Comparison of ENCODE assay signal across 8 mouse cellular contexts in genomic region chr5:110449294-110449693, GRCm38 (mm10). TPM values are rescaled to one million over a fixed set of nuclear protein-coding genes. Genes with fewer than 3 reads are reported as not detected.
DNase-seq lines count a peak whose midpoint lies in the region; ATAC-seq lines count a peak whose summit lies in the region.

No protein-coding gene starts in this region.

- H3K9me3 ChIP-seq in neural tube, embryonic 11.5 days (ENCODE audit: control insufficient read depth, low read length) = no peaks in the 10 kb centered on the region
- H3K9me3 ChIP-seq in heart, embryonic 10.5 days = no peaks in the 10 kb centered on the region
- H3K9me3 ChIP-seq in limb, embryonic 12.5 days = no peaks in the 10 kb centered on the region
- no peaks in the 10 kb centered on the region for H3K9me3 ChIP-seq in neural tube, embryonic 12.5 days

- H3K4me3 ChIP-seq in neural tube, embryonic 11.5 days (ENCODE audit: low read depth, low read length) = peak overlapping the region; percentile 79
- H3K4me3 ChIP-seq in heart, embryonic 10.5 days = peak overlapping the region; percentile 99
- H3K4me3 ChIP-seq in limb, embryonic 12.5 days (replicated peaks) = peak overlapping the region; percentile 95
- H3K4me3 ChIP-seq in neural tube, embryonic 12.5 days = peak overlapping the region; percentile 97

- peaks cover 11% of the 10 kb centered on the region for H3K4me1 ChIP-seq in neural tube, embryonic 11.5 days (ENCODE audit: control insufficient read depth, insufficient read depth, low read length)
- peaks cover 31% of the 10 kb centered on the region for H3K4me1 ChIP-seq in heart, embryonic 10.5 days
- peaks cover 22% of the 10 kb centered on the region for H3K4me1 ChIP-seq in limb, embryonic 12.5 days (replicated peaks)
- H3K4me1 ChIP-seq in neural tube, embryonic 12.5 days = peaks cover 26% of the 10 kb centered on the region

- no peaks in the 10 kb centered on the region for H3K27me3 ChIP-seq in neural tube, embryonic 11.5 days (ENCODE audit: control insufficient read depth, insufficient read depth, low read length)
- H3K27me3 ChIP-seq in heart, embryonic 10.5 days (ENCODE audit: insufficient read depth, poor library complexity, severe bottlenecking) = no peaks in the 10 kb centered on the region; the same call in 1 of the 2 replicates
- H3K27me3 ChIP-seq in limb, embryonic 12.5 days = peaks cover 6% of the 10 kb centered on the region; the same call in 1 of the 2 replicates
- no peaks in the 10 kb centered on the region for H3K27me3 ChIP-seq in neural tube, embryonic 12.5 days (replicated peaks)

- 63% methylated on average over 6 of the region's 6 CpGs for WGBS in neural tube, embryonic 11.5 days
- 47% methylated on average over 6 of the region's 6 CpGs for WGBS in heart, embryonic 10.5 days
- 51% methylated on average over 6 of the region's 6 CpGs for WGBS in limb, embryonic 12.5 days
- 60% methylated on average over 6 of the region's 6 CpGs for WGBS in neural tube, embryonic 12.5 days

- H3K27ac ChIP-seq in neural tube, embryonic 11.5 days (ENCODE audit: low read depth, low read length) = no peak overlapping the region
- H3K27ac ChIP-seq in heart, embryonic 10.5 days = peak overlapping the region; percentile 97
- no peak overlapping the region for H3K27ac ChIP-seq in limb, embryonic 12.5 days
- no peak overlapping the region for H3K27ac ChIP-seq in neural tube, embryonic 12.5 days

- no peak for DNase-seq in neural tube, embryonic 11.5 days (ENCODE audit: low spot score)
- DNase-seq in neural tube, embryonic 10.5 days (ENCODE audit: extremely low spot score, low spot score) = no peak
- DNase-seq in heart, embryonic 10.5 days (ENCODE audit: low spot score) = no peak
- DNase-seq in right cerebral cortex, adult 2 months (ENCODE audit: low spot score in 2 of 2) = no peak
- no peak for DNase-seq in urinary bladder, postnatal 4 days (ENCODE audit: low spot score in 2 of 2)

- no peaks in the 10 kb centered on the region for H3K36me3 ChIP-seq in neural tube, embryonic 11.5 days (ENCODE audit: control insufficient read depth, insufficient read depth, low read length)
- H3K36me3 ChIP-seq in heart, embryonic 10.5 days = no peaks in the 10 kb centered on the region
- H3K36me3 ChIP-seq in limb, embryonic 12.5 days = no peaks in the 10 kb centered on the region
- H3K36me3 ChIP-seq in neural tube, embryonic 12.5 days = no peaks in the 10 kb centered on the region

- peak overlapping the region; percentile 92 for H3K4me2 ChIP-seq in neural tube, embryonic 11.5 days (ENCODE audit: low read depth)
- peak overlapping the region; percentile 90 for H3K4me2 ChIP-seq in limb, embryonic 12.5 days
- peak overlapping the region; percentile 99 for H3K4me2 ChIP-seq in neural tube, embryonic 12.5 days (replicated peaks)

- no peak overlapping the region for H3K9ac ChIP-seq in neural tube, embryonic 11.5 days (ENCODE audit: low read length)
- H3K9ac ChIP-seq in limb, embryonic 12.5 days (replicated peaks) = no peak overlapping the region
- H3K9ac ChIP-seq in neural tube, embryonic 12.5 days = no peak overlapping the region

- no peak for ATAC-seq in neural tube, embryonic 11.5 days (ENCODE audit: insufficient read depth, low FRiP score, low TSS enrichment)
- ATAC-seq in limb, embryonic 12.5 days (ENCODE audit: insufficient number of reproducible peaks, insufficient read depth, low FRiP score, low TSS enrichment, low read depth) = no peak
- ATAC-seq in neural tube, embryonic 12.5 days (ENCODE audit: low FRiP score, low read depth) = no peak
- no peak for ATAC-seq in inflammation-experienced regulatory T-cells, adult 6 months

RNA-seq across cellular contexts. Expression of gene Fbrsl1, which starts 1.0 kb away (rescaled TPM):
- polyA plus RNA-seq in neural tube, embryonic 11.5 days (2014; fragmentation: Nextera tagmentation; extraction: Ambion mirVana) = 22.2 and 25.4 TPM in 2 replicates
- 9.6 and 11.1 TPM in 2 replicates for polyA plus RNA-seq in heart, embryonic 10.5 days (2016; fragmentation: Nextera tagmentation; extraction: Ambion mirVana)
- polyA plus RNA-seq in limb, embryonic 12.5 days (2016; fragmentation: Nextera tagmentation; extraction: Ambion mirVana) = 27.7 and 31.4 TPM in 2 replicates
- polyA plus RNA-seq in neural tube, embryonic 12.5 days (2016; fragmentation: Nextera tagmentation; extraction: Ambion mirVana) = 33.9 and 41.7 TPM in 2 replicates
- polyA plus RNA-seq in inflammation-experienced regulatory T-cells, adult 6 months (2017; shearing (Covaris generic)) = 1 to 10 TPM; 4.2 to 9.1 (median 6.6) TPM
